Mouse (Mus musculus): ENCODE measurements around the gene Fam83g. TPM values are rescaled to one million over a fixed set of nuclear protein-coding genes. Genes with fewer than 3 reads are reported as not detected.
A peak's percentile ranks its signal among the peaks of the same experiment; 100 is the strongest.

Gene Fam83g
- total and polyA plus RNA-seq, 3 experiments, result 19.1 to 63.7 (median 19.2) TPM

DNA sequence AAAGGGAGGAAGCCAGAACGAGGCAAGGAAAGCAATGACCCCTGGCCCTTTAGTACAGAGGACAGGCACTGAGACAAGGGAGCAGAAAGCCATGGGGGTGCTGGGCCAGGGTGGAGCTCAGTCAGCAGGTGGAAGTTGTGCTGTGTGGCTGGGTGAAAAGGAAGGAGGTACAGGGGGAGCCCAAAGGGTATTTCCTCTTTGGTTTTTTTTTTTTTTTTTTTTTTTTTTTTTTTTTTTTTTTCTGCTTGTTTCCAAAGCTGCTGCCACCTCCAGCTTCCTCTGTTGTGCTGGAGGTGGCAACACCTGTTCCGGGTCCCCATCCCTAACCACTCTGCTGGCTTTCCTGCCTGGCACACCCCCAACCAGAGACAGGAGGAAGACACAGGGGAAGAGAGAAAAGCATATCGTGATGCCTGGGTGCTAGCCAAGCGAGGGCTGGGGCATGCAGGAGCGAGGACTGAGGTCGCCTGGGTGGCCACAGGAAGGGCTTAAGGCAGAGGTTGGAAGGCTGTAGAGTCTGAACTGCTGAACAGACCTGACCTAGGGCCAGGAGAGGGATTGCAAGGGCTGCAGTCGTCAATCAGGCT, 23.0 kb upstream of the Fam83g start (continued):
- TF ChIP-seq NELFE (IDR thresholded peaks at IDR 0.05; ENCODE audit: low read depth, low read length) (no peak), POLR2AphosphoS2 (IDR thresholded peaks at IDR 0.05; ENCODE audit: low read depth, low read length) (no peak), UBTF (IDR thresholded peaks at IDR 0.05; ENCODE audit: low read depth, low read length) (0 out of 2 replicates have a peak, but pooled peaks have one; percentile 4), SMC3 (IDR thresholded peaks at IDR 0.05; ENCODE audit: low read depth, low read length) (no peak; the same call in 1 of the 2 replicates), PAX5 (IDR thresholded peaks at IDR 0.05; ENCODE audit: low read length) (no peak), E2F4 (IDR thresholded peaks at IDR 0.05; ENCODE audit: insufficient replicate concordance, low read depth, low read length) (no peak), POLR2A (IDR thresholded peaks at IDR 0.05; ENCODE audit: low read depth, low read length) (no peak; the same call in 1 of the 2 replicates), TBP (conservative IDR thresholded peaks at IDR 0.05; ENCODE audit: low read depth, low read length) (no peak), RAD21 (IDR thresholded peaks at IDR 0.05; ENCODE audit: low read depth, low read length) (no peak), ETS1 (conservative IDR thresholded peaks at IDR 0.05; ENCODE audit: low read depth, low read length) (peak; percentile 68), ELF1 (IDR thresholded peaks at IDR 0.05; ENCODE audit: low read depth, low read length) (peak; percentile 49; the same call in 1 of the 2 replicates), MAX (IDR thresholded peaks at IDR 0.05; ENCODE audit: low read length) (no peak)

DNA sequence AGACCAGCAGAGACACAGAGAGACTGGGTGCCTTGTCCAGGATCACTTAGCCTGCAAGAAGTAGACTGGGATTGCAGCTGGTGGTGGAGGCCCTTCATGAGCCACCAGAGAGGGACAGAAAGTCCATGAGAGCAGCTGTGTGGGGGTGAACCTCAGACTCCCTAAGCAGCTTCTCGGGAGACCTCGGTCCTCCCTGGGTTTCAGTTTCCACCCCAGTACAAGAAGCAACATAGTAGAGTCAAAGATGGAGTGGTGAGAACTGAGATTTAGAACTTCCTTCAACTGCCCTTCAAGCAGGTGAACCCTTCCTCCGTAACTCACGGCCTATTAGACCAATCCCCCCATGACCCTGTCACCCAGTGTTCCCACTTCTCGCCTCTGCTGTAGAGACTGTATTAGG, 21.7 kb upstream of the Fam83g start:
- Histone ChIP-seq H3K27me3 (replicated peaks) (no peaks in the 10 kb centered on the region), H3K9ac (ENCODE audit: insufficient read depth, low read depth) (peak overlapping the region; percentile 11; the same call in 1 of the 2 replicates), H3K9me3 (replicated peaks; ENCODE audit: low read length) (no peaks in the 10 kb centered on the region), H3K4me3 (replicated peaks in 1 of 3; ENCODE audit: low read depth in 2 of 3, low read length in 2 of 3, poor library complexity in 1 of 3) (no peak overlapping the region), H3K79me2 (replicated peaks; ENCODE audit: control insufficient read depth, extremely low read depth, insufficient read depth, poor library complexity, severe bottlenecking) (peaks cover 83% of the 10 kb centered on the region), H3K36me3 (replicated peaks in 1 of 2; ENCODE audit: control insufficient read depth in 1 of 2, insufficient read depth in 1 of 2, low read length in 1 of 2) (peaks cover 94 to 99% of the 10 kb centered on the region in 2 experiments), H3K4me1 (ENCODE audit: control insufficient read depth in 1 of 2, insufficient read depth in 2 of 2) (peaks cover 62 to 91% of the 10 kb centered on the region in 2 experiments), H3K27ac (ENCODE audit: insufficient read depth, low read depth) (peak overlapping the region; percentile 92), H3K4me2 (ENCODE audit: insufficient read depth, low read depth, poor library complexity, severe bottlenecking) (0 out of 2 replicates have a peak overlapping the region, but pooled peaks have one; percentile 17)
- dilution Hi-C loops (cut with MboI; ENCODE audit: extremely low pct_ligation_motif_present, extremely low pct_unique_long_range_greater_than_20kb, low sequenced_read_pairs), result no loop called here
- DNase-seq (ENCODE audit: extremely low read depth), result no peak
- TF ChIP-seq SIN3A (IDR thresholded peaks at IDR 0.05; ENCODE audit: low read length), result peak; percentile 18; the same call in 1 of the 2 replicates
- peak; percentile 20; the same call in 1 of the 2 replicates for TF ChIP-seq POLR2A (IDR thresholded peaks at IDR 0.05; ENCODE audit: low read depth, low read length)
- TF ChIP-seq E2F4 (IDR thresholded peaks at IDR 0.05; ENCODE audit: insufficient replicate concordance, low read depth, low read length), result no peak
- TF ChIP-seq ETS1 (conservative IDR thresholded peaks at IDR 0.05; ENCODE audit: low read depth, low read length), result peak; percentile 44
- 0 out of 2 replicates have a peak, but pooled peaks have one; percentile 11 for TF ChIP-seq MXI1 (IDR thresholded peaks at IDR 0.05; ENCODE audit: low read depth, low read length)
- no peak for TF ChIP-seq ZC3H11A (IDR thresholded peaks at IDR 0.05; ENCODE audit: low read depth, low read length)
- TF ChIP-seq ZMIZ1 (IDR thresholded peaks at IDR 0.05; ENCODE audit: low read depth, low read length), result no peak
- TF ChIP-seq MAZ (IDR thresholded peaks at IDR 0.05; ENCODE audit: low read depth, low read length), result 0 out of 2 replicates have a peak, but pooled peaks have one; percentile 46
- TF ChIP-seq TCF12 (IDR thresholded peaks at IDR 0.05; ENCODE audit: low read depth, low read length), result peak; percentile 52
- TF ChIP-seq MYC (IDR thresholded peaks at IDR 0.05; ENCODE audit: low read depth, low read length), result 0 out of 2 replicates have a peak, but pooled peaks have one; percentile 18
- TF ChIP-seq EP300 (IDR thresholded peaks at IDR 0.05; ENCODE audit: low read length), result peak; percentile 42; the same call in 1 of the 2 replicates
- TF ChIP-seq POLR2AphosphoS2 (IDR thresholded peaks at IDR 0.05; ENCODE audit: low read depth, low read length), result no peak
- 0 out of 2 replicates have a peak, but pooled peaks have one; percentile 36 for TF ChIP-seq CHD2 (IDR thresholded peaks at IDR 0.05; ENCODE audit: low read length)
- TF ChIP-seq IRF4 (IDR thresholded peaks at IDR 0.05; ENCODE audit: low read depth, low read length), result 0 out of 2 replicates have a peak, but pooled peaks have one; percentile 55
- in situ Hi-C loops (cut with MboI; ENCODE audit: low pct_ligation_motif_present, low pct_unique_long_range_greater_than_20kb, low sequenced_read_pairs), result no loop called here

Data from CH12.LX (cell line).